Comparison of ENCODE assay signal across 8 mouse cellular contexts in genomic region chr7:19698907-19699826, GRCm38 (mm10). TPM values are rescaled to one million over a fixed set of nuclear protein-coding genes. Genes with fewer than 3 reads are reported as not detected.
DNase-seq lines count a peak whose midpoint lies in the region; ATAC-seq and TF ChIP-seq lines count a peak whose summit lies in the region.

Gene Apoe, minus strand, starts transcription at chr7:19699188.

- peak; percentile 75 for DNase-seq in A20 (ENCODE audit: low read depth, low spot score)
- DNase-seq in adrenal gland, postnatal 25 days = peak; percentile 63
- peak; percentile 72 to 74 for DNase-seq in heart, postnatal 10 days
- peak; percentile 67 to 81 for DNase-seq in kidney, postnatal 36 days
- DNase-seq in liver, embryonic 14.5 days (ENCODE audit: low read depth in 3 of 3, low spot score in 3 of 3) = no peak
- peak; percentile 54 for DNase-seq in neural tube, embryonic 10.5 days (ENCODE audit: extremely low spot score, low spot score)
- peak; percentile 69 for DNase-seq in thymus, postnatal 0 days (ENCODE audit: low spot score)

- 2% methylated on average over 20 of the region's 20 CpGs for WGBS in forebrain, embryonic 15.5 days
- 2% methylated on average over 20 of the region's 20 CpGs for WGBS in liver, embryonic 14.5 days (ENCODE audit: insufficient replicate concordance)

- H3K9ac ChIP-seq in forebrain, embryonic 15.5 days (replicated peaks) = peak within 1 kb of the TSS; percentile 56
- H3K9ac ChIP-seq in liver, embryonic 14.5 days (replicated peaks) = peak within 1 kb of the TSS; percentile 45

- H3K9me3 ChIP-seq in forebrain, embryonic 15.5 days = no peaks in the 10 kb centered on the region
- no peaks in the 10 kb centered on the region for H3K9me3 ChIP-seq in liver, embryonic 14.5 days (ENCODE audit: control insufficient read depth, low read length)

- peaks cover 11% of the 10 kb centered on the region; the same call in 1 of the 2 replicates for H3K36me3 ChIP-seq in forebrain, embryonic 15.5 days
- H3K36me3 ChIP-seq in liver, embryonic 14.5 days (replicated peaks; ENCODE audit: control insufficient read depth, insufficient read depth, low read depth) = peaks cover 11% of the 10 kb centered on the region

- peak within 1 kb of the TSS; percentile 39 for H3K4me3 ChIP-seq in forebrain, embryonic 15.5 days
- H3K4me3 ChIP-seq in liver, embryonic 14.5 days (ENCODE audit: insufficient read depth in 1 of 2, low read depth in 2 of 2, low read length in 2 of 2) = peak within 1 kb of the TSS; percentile 54 to 66

- H3K27ac ChIP-seq in forebrain, embryonic 15.5 days (replicated peaks) = peak within 1 kb of the TSS; percentile 21
- H3K27ac ChIP-seq in liver, embryonic 14.5 days = peak within 1 kb of the TSS; percentile 7; the same call in 1 of the 2 replicates

- H3K4me2 ChIP-seq in forebrain, embryonic 15.5 days (replicated peaks) = peak within 1 kb of the TSS; percentile 58
- peak within 1 kb of the TSS; percentile 52 for H3K4me2 ChIP-seq in liver, embryonic 14.5 days (ENCODE audit: low read depth)

- peak; percentile 51 for ATAC-seq in forebrain, embryonic 15.5 days (replicated peaks)
- peak; percentile 52 for ATAC-seq in liver, embryonic 14.5 days (ENCODE audit: insufficient read depth)

- TF ChIP-seq CTCF in liver, embryonic 14.5 days (IDR thresholded peaks at IDR 0.05; ENCODE audit: low read depth) = no peak; the same call in 1 of the 2 replicates

- no peak for TF ChIP-seq EP300 in liver, embryonic 14.5 days (IDR thresholded peaks at IDR 0.05; ENCODE audit: low read depth)

- intact Hi-C loops in heart, postnatal 10 days (cut with DNase I) = no loop called here

- H3K27me3 ChIP-seq in forebrain, embryonic 15.5 days = no peaks in the 10 kb centered on the region
- H3K27me3 ChIP-seq in liver, embryonic 14.5 days (ENCODE audit: control insufficient read depth, insufficient read depth, low read length) = no peaks in the 10 kb centered on the region

- H3K4me1 ChIP-seq in forebrain, embryonic 15.5 days = peaks cover 16% of the 10 kb centered on the region
- H3K4me1 ChIP-seq in liver, embryonic 14.5 days (replicated peaks; ENCODE audit: control insufficient read depth in 2 of 2, insufficient read depth in 2 of 2, low read length in 1 of 2) = peaks cover 20 to 42% of the 10 kb centered on the region in 2 experiments

RNA-seq across cellular contexts. Expression of gene Apoe, which starts in this region (rescaled TPM):
- total RNA-seq in adrenal gland, postnatal 25 days (2021) = 714 and 971 TPM in 2 replicates
- polyA plus RNA-seq in forebrain, embryonic 15.5 days (2015; fragmentation: Nextera tagmentation; extraction: Ambion mirVana) = 236 and 265 TPM in 2 replicates
- 100 to 1,000 TPM; 268 to 276 TPM for total RNA-seq in heart, postnatal 10 days (2021)
- 1,802 and 2,400 TPM in 2 replicates for polyA plus RNA-seq in liver, embryonic 14.5 days (2012; rRNA removed)
- 1,630 and 1,854 TPM in 2 replicates for polyA plus RNA-seq in liver, embryonic 14.5 days (2014; fragmentation: Nextera tagmentation; extraction: Ambion mirVana)
- polyA plus RNA-seq in thymus, postnatal 0 days (2015; fragmentation: Nextera tagmentation; extraction: Ambion mirVana) = 624 and 627 TPM in 2 replicates

Comparison
In these comparisons a context has a peak if more than half of its experiments do, and no peak if none do; other contexts are left out.
1. DNase-seq: peak in A20 (single experiment), adrenal gland, postnatal 25 days (single experiment), heart, postnatal 10 days (2 of 2), kidney, postnatal 36 days (2 of 2), neural tube, embryonic 10.5 days (single experiment) and thymus, postnatal 0 days (single experiment); none in liver, embryonic 14.5 days (0 of 3).